Mouse (Mus musculus): Measurements from ENCODE around the gene Me1.

Gene Me1

DNA sequence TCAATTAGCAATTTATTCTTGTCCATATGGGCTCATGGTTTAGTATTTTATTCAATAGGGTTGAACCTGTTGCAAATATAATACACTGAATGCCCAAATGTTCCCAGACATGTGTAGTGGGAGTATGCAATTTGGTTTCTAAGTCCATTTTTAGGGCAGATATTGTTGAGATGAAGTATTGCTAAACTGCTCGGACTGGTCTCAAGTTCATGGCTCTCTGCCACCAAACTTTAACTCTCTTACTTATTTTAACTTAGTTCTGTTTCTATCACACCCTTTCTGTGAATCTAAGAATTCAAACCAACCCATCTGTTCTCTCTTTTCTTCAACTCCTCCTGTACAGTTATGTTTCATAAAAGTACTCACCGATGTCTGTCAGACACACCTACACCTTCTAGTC is 35.4 kb downstream of the Me1 start:
- in situ Hi-C loops (cut with MboI, MseI), result no loop called here

DNA sequence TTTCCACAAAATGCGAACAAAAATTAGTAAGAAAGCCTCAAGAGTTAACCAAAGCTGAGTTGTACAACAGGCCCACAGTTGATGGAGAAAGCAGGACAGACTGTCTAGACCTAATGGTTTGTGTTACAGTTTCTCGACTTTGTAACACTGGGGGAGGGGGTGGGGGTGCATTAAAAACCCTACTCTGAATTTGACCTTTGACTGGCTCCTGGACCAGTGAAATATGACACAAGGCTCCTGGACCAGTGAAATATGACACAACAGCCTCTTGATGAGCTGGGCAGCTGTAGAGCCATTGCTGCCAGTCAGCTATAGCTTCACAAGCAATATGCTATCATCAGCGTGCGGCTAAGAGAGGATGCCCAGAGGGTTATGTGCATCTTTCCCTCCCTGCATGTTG is 37.4 kb downstream of the Me1 start:
- in situ Hi-C loops (cut with MboI, MseI), result no loop called here

DNA sequence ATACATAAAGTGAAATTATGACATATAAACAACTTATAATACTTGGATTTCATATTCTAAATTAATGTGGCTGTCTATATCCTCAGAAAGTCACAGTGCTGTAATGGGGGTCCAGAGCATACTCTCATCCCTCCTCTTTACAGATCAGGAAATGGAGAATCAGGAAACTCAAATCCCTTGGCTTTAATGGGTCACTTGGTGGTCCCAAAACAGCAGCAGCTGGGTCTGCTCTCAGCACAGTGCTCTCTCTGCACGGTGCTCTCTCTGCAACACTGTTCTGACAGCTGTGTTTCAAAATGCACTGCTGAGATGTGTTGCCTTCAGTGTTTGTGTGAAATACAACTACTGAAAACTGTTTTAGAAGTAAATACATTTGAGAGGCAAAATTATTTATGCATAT is 43.6 kb downstream of the Me1 start:
- in situ Hi-C loops (cut with MboI, MseI), result no loop called here

DNA sequence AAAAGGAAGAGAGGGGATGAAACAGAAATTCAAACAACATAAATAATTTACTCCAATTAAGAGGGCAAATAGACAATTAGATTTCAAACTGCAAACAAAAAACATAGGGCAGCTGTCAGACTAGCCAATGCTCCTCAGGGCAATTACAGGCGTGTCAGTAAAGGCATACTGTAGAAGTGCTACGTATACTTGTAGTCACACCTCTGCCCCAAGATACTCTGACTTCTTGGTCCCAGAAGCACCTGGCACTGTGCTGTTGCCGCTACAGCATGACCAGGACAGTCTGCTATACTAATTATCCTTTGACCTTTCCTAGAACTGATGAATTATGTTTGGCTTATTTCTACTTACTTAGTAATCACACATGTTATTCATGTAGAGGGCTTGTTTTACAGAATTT is 44.5 kb downstream of the Me1 start:
- in situ Hi-C loops (cut with MboI, MseI), result no loop called here

DNA sequence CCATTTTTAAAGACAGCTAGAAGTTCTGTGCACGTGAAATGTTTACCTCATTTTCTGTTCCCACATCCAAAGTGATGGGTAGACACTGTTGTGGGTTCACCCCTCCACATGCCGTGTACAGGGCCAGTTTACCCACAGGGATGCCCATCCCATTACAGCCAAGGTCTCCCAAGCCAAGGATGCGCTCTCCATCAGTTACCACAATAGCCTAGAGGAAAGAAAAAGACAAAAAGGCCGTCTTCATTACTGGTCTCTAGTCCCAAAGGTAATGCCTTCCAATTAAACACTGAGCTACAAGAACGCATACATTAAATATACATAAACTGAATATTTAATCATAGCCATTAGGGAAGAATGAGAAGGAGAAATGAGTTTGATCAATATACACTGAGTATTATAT is 44.9 kb downstream of the Me1 start:
- in situ Hi-C loops (cut with MboI, MseI), result no loop called here

GRCm38 (mm10) chr9:86647931-86648550 is 47.7 kb downstream of the Me1 start:
- in situ Hi-C loops (cut with MboI, MseI), result no loop called here

DNA sequence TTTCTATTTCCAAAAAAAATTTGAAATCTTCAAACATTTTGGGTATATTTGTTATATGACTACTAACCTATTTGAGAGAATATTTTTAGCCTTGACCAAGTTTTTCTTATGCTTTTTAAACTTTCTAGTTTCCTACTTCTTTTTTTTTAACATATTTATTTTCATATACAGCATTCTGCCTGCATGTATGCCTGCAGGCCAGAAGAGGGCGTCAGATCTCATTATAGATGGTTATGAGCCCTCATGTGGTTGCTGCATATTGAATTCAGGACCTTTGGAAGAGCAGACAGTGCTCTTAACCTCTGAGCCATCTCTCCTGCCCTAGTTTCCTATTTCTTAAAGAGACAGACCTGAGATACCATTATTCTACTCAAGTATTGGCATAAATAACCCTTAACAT is 48.9 kb downstream of the Me1 start:
- in situ Hi-C loops (cut with MboI, MseI), result no loop called here

- in situ Hi-C loops (cut with MboI, MseI), result no loop called here
These were observed 52.3 kb downstream of the Me1 start for GRCm38 (mm10) chr9:86643497-86643896.

- in situ Hi-C loops (cut with MboI, MseI), result loop anchor here (10.0 kb wide), 1 partner anchor 1526 kb away; no protein-coding TSS in a partner anchor
These were observed 57.0 kb downstream of the Me1 start for GRCm38 (mm10) chr9:86638771-86639170.

DNA sequence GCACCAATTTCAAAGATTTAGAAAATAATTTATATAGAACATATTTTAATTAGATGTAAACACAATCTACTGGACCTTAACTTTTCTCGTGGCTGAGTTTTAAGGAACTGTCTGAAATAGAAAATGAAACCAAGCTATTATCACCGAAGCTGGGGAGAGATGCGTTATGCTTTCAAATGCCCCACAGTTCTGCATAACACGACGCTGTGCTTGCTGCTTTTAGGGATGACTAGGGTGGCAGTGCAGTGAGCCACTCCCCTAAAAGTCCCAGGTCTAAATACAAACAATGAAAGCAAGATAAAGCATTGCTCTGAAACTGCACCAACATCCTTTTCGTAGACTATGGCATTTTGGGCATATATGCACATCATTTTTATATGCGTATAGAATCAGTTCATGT is 64.6 kb downstream of the Me1 start:
- in situ Hi-C loops (cut with MboI, MseI), result loop anchor here (10.0 kb wide), 1 partner anchor 1534 kb away; no protein-coding TSS in a partner anchor

DNA sequence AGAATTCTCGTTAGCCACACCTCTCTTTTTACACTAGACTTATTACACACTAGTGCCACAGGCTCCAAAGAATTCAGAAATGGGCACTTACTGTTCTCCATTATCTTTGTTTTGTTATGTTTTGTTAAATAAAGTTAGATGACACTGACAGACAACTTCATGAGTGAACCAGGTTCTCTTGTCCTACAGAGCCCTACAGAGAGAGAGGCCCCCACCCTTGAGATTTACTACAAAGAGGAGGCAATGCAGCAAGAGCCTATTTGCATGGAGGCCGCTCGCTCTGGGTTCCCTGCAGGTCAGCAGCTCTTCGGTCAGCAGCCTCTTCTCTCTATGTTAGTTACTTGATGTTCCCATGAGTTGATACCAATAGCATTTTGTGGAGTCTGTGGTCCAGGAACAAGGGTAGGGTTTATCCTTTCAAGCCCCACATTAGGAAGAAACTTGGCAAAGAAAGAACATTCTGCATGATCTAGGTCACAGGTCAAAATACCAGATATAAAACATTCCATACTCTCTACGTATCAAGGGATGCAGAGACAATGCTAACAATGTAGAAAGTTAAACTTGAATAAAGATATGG is 65.3 kb downstream of the Me1 start:
- in situ Hi-C loops (cut with MboI, MseI), result loop anchor here (10.0 kb wide), 1 partner anchor 1534 kb away; no protein-coding TSS in a partner anchor

DNA sequence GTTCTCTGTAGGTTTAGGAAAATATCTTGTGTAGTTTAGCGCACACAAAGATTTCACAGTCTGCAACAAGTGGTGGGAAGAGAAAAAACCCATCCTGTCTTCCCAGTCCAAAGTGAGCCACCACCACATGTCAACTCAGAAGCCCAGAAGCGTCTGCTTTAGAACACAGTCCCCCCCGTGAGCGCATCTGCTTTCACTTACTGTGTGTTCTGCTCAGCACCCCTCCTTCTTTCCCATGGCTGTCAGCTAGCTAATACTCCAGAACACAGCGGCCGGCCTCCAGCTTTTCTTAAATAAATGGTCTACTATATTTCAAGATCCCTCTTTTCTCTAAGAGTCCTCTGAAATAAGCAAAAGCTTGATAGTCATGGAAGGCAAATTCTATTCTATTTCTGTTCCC is 66.4 kb downstream of the Me1 start:
- in situ Hi-C loops (cut with MboI, MseI), result no loop called here

DNA sequence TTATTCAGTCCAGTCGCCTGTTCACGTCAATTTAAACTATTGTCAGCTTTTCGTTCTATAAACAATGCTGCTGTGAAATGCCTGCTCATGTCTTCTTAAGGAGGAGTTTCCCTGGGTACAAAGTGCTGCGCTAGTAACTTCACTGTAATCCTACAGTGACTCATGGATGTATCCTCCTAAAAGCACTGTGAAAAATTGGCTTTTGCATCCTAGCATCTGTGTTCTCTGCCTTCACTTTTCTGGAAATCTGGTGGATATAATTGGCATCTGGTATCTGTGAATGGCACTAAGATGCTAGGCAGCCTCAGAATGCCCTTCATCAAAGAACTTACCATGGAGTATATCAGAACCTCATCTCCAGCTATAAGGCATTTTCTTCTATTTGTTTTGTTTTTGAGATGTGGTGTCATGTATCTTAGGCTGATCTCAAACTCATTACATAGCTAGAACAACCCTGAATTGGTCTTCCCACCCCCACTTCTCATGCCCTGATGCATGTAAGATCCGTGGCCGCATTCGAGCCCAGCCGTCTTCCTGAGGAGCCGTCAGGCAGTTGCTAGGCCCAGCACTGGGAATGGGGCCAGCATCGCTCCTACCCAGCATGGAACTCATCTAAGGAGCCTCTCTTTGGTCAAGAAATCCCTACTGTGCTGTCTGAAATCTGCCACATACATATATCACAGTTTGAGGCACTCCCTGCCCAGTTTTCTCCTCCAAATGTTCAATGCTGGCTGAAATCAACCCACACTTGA is 67.8 kb downstream of the Me1 start:
- in situ Hi-C loops (cut with MboI, MseI), result no loop called here

- in situ Hi-C loops (cut with MboI, MseI), result no loop called here
These were observed 68.8 kb downstream of the Me1 start for GRCm38 (mm10) chr9:86626906-86627305.

DNA sequence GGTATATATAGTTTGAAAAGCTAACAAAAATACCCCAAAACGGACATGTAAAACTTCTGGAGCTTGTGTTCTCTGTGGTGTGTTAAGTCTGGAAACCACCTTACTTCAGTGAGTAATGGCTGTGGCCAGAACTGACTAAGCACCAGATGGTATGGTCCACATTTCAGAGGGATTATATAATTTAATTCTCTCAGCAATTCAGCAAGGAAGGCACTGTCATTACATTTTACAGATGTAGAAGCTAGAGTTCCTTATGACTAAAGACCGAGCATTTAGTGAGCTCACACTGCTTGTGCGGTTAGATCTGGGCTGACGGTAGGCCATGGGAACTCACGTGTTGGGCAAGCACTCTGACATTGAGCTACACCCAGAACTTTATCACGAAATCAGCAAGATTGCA is 71.0 kb downstream of the Me1 start:
- in situ Hi-C loops (cut with MboI, MseI), result no loop called here

DNA sequence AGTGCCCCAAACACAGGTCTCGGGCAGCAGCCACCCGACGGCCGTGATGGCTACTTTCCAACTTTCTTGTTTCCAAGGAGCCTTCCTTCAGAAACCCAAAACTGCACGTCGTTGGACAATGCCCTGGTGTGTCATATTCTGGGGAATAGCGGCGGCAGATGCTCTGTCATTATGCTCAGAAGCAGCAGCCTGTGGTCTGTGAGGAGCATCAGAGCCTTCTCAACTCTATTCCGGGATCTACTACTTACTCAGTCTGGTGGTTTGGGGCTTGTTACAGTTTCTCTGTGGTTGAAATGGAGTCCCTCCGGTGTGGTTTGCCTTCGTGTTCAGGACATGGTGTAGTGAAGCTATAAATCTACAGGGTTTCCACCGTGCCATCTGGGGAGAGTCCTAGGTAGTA is 71.7 kb downstream of the Me1 start:
- in situ Hi-C loops (cut with MboI, MseI), result no loop called here

DNA sequence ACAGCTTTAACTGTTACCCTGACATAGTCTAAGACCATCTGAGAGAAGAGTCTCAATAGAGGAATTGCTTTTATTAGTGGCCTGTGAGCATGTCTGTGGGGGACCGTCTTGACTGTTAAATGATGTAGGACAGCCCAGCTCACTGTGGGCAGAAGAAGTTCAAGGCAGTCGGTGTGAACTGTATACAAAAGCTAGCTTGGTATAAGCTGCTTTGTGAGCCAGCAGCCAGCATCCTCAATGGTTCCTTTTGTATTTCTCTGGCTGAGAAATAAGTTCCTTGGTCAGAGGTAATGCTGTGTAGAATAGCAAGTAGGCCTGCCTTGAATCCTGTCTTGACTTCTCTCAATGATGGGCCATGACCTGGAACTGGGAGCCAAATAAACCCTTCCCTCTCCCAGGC is 73.7 kb downstream of the Me1 start:
- in situ Hi-C loops (cut with MboI, MseI), result no loop called here

DNA sequence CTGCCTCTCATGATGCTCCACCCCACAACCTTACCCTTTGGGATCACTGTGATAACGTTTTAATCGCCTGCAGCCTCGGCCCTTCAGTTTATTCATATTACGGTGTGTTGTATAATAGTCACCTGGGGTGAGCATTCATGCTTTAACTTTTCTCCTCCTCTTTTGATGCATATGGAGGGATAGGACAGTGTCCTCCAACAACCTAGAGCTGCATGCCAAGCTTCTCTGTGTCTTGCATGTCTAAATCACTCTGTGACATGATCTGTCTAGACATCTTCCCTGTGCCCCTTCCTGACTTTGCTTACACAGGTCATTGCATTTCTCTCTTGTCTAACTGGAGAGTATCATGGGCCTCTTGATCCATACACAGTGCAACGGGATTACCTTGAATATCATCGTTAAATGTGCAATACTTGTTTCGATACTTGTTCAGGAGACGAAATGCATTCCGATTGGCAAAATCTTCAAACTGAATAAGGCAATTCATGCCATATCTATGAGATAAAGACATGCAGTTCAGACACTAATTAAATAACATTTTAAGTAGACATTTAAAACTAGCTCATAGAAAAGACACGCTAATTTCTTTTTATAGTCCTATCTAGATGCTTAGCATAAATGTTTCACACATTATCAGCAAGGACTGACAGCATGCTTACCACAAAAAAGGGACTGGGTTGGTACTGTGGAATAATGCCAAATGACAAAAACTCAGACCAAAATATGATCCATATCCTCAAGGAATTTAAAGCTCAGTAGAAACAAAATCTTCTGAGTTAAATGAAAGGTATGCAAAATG is 76.2 kb downstream of the Me1 start:
- in situ Hi-C loops (cut with MboI, MseI), result no loop called here

- in situ Hi-C loops (cut with MboI, MseI), result no loop called here
These were observed 77.8 kb downstream of the Me1 start for GRCm38 (mm10) chr9:86617837-86618492.

GRCm38 (mm10) chr9:86615765-86616164 is 80.0 kb downstream of the Me1 start:
- in situ Hi-C loops (cut with MboI, MseI), result no loop called here

DNA sequence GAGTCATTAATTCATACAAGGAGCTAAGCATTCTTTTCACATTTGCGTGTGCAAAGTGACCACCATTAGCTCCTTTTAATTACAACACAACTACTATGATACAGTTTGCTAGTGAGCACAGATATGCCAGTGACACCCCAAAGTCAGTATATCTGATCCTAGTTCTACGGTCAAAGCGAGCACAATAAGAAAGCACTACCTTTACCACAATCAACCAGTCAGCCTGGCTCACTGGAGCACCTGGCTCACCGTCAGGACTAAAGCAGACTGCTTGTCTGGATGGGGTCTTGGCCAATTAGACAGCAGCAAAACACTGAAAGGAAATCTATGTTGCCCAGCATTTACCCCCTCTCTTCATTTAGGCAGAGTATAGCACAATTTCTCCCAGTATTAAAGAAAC is 83.7 kb downstream of the Me1 start:
- in situ Hi-C loops (cut with MboI, MseI), result no loop called here

- in situ Hi-C loops (cut with MboI, MseI), result no loop called here
These were observed 90.0 kb downstream of the Me1 start for GRCm38 (mm10) chr9:86605776-86606175.
